Comparison of ENCODE assay signal across 29 mouse cellular contexts in genomic region chr7:18728391-18728790, GRCm38 (mm10). TPM values are rescaled to one million over a fixed set of nuclear protein-coding genes. Genes with fewer than 3 reads are reported as not detected.
"Had no signal": no experiment of that assay in that cellular context is flagged by ENCODE, and none has a peak within 500 bp of the region (broad histone marks: within the 10 kb centered on the region; RNA-seq: fewer than 3 reads in every experiment).

No protein-coding gene starts in this region.

- H3K4me3 ChIP-seq: midbrain, embryonic 13.5 days; myocyte; neural tube, embryonic 13.5 days; neural tube, embryonic 15.5 days had no signal

- H3K27me3 ChIP-seq: midbrain, embryonic 13.5 days; neural tube, embryonic 13.5 days; neural tube, embryonic 15.5 days had no signal

- H3K9me3 ChIP-seq: midbrain, embryonic 13.5 days; neural tube, embryonic 13.5 days; neural tube, embryonic 15.5 days had no signal

- H3K4me2 ChIP-seq: lung, embryonic 14.5 days; midbrain, embryonic 11.5 days; midbrain, embryonic 13.5 days; neural tube, embryonic 13.5 days; neural tube, embryonic 15.5 days had no signal

- H3K9ac ChIP-seq: liver, embryonic 14.5 days; lung, embryonic 14.5 days; midbrain, embryonic 13.5 days; neural tube, embryonic 13.5 days; neural tube, embryonic 15.5 days had no signal

- DNase-seq: lung, adult 18-20 months; lung, embryonic 14.5 days; lung, postnatal 10 days; lung, postnatal 4 days; retina, postnatal 1 day; right cerebral cortex, adult 18-20 months; right cerebral cortex, postnatal 25 days; right cerebral cortex, postnatal 4 days; spleen, adult 18-20 months; thymus, adult 2 months; thymus, postnatal 25 days; thymus, postnatal 4 days had no signal

- H3K27ac ChIP-seq: liver, embryonic 14.5 days; midbrain, embryonic 13.5 days; neural tube, embryonic 13.5 days; neural tube, embryonic 15.5 days had no signal

- H3K36me3 ChIP-seq: midbrain, embryonic 13.5 days; neural tube, embryonic 13.5 days; neural tube, embryonic 15.5 days had no signal

- H3K4me1 ChIP-seq: midbrain, embryonic 13.5 days; neural tube, embryonic 13.5 days; neural tube, embryonic 15.5 days had no signal

- ATAC-seq: midbrain, embryonic 13.5 days; midbrain, embryonic 16.5 days had no signal

RNA-seq across cellular contexts. Expression of gene Psg22, which starts 10.5 kb away (rescaled TPM):
- total RNA-seq: megakaryocyte, adult 5-6 weeks; megakaryocyte-erythroid progenitor cell, adult 5-6 weeks had no signal
- polyA plus RNA-seq: lung, embryonic 14.5 days; lung, embryonic 16.5 days; midbrain, embryonic 11.5 days; midbrain, embryonic 13.5 days; midbrain, embryonic 16.5 days; myocyte; neural tube, embryonic 11.5 days; neural tube, embryonic 13.5 days; neural tube, embryonic 15.5 days; stomach, embryonic 14.5 days; stomach, embryonic 16.5 days; urinary bladder, adult 2 months had no signal

RNA-seq across cellular contexts. Expression of gene Psg20, which starts 42.4 kb away (rescaled TPM):
- total RNA-seq: megakaryocyte, adult 5-6 weeks; megakaryocyte-erythroid progenitor cell, adult 5-6 weeks had no signal
- polyA plus RNA-seq: liver, embryonic 14.5 days; liver, embryonic 16.5 days; lung, embryonic 14.5 days; lung, embryonic 16.5 days; midbrain, embryonic 11.5 days; midbrain, embryonic 13.5 days; midbrain, embryonic 16.5 days; myocyte; neural tube, embryonic 11.5 days; neural tube, embryonic 13.5 days; neural tube, embryonic 15.5 days; small intestine, adult 2 months; stomach, embryonic 14.5 days; stomach, embryonic 16.5 days; testis, adult 2 months; urinary bladder, adult 2 months had no signal
